Mouse (Mus musculus) retina, postnatal 7 days (tissue): Measurements from ENCODE around the gene Foxd1.

Experiments
- DNase-seq: peaks from one replicate; pipeline ENCODE4 v3.0.0-alpha.2; 2012; ENCODE audit warnings: low read depth, low spot score

Foxd1 gene

GRCm38 (mm10) chr13:98355559-98356111, 1.6 kb downstream of the Foxd1 start:
- DNase-seq = no peak

- no peak for DNase-seq
Observed at GRCm38 (mm10) chr13:98356176-98356972, 2.3 kb downstream of the Foxd1 start.

GRCm38 (mm10) chr13:98356973-98357425, 3.0 kb downstream of the Foxd1 start:
- DNase-seq = no peak

- no peak for DNase-seq
Observed at GRCm38 (mm10) chr13:98357433-98358423, 3.7 kb downstream of the Foxd1 start.

- DNase-seq = no peak
Observed at GRCm38 (mm10) chr13:98358424-98359181, 4.6 kb downstream of the Foxd1 start.

GRCm38 (mm10) chr13:98359337-98359736, 5.3 kb downstream of the Foxd1 start:
- DNase-seq = no peak

GRCm38 (mm10) chr13:98360391-98360790, 6.3 kb downstream of the Foxd1 start:
- no peak for DNase-seq

- no peak for DNase-seq
Observed at GRCm38 (mm10) chr13:98361161-98361560, 7.1 kb downstream of the Foxd1 start.

- DNase-seq = no peak
Observed at GRCm38 (mm10) chr13:98363046-98363445, 9.0 kb downstream of the Foxd1 start.

- DNase-seq = no peak
Observed at GRCm38 (mm10) chr13:98365081-98365480, 11.0 kb downstream of the Foxd1 start.

- DNase-seq = no peak
Observed at GRCm38 (mm10) chr13:98365766-98366421, 11.9 kb downstream of the Foxd1 start.

GRCm38 (mm10) chr13:98366469-98367275, 12.6 kb downstream of the Foxd1 start:
- DNase-seq = no peak

- no peak for DNase-seq
Observed at GRCm38 (mm10) chr13:98367601-98368000, 13.6 kb downstream of the Foxd1 start.

GRCm38 (mm10) chr13:98369046-98369445, 15.0 kb downstream of the Foxd1 start:
- DNase-seq = no peak

- DNase-seq = no peak
Observed at GRCm38 (mm10) chr13:98374560-98374959, 20.5 kb downstream of the Foxd1 start.

- DNase-seq = no peak
Observed at GRCm38 (mm10) chr13:98374979-98375378, 20.9 kb downstream of the Foxd1 start.

- no peak for DNase-seq
Observed at GRCm38 (mm10) chr13:98377746-98378145, 23.7 kb downstream of the Foxd1 start.

- no peak for DNase-seq
Observed at GRCm38 (mm10) chr13:98382751-98383150, 28.7 kb downstream of the Foxd1 start.

GRCm38 (mm10) chr13:98383911-98384498, 30.0 kb downstream of the Foxd1 start:
- DNase-seq = no peak
